Mouse (Mus musculus) lung, embryonic 15.5 days (tissue): ENCODE data around the gene Jmjd1c. TPM values are rescaled to one million over a fixed set of nuclear protein-coding genes. Genes with fewer than 3 reads are reported as not detected.

Experiments used
- ATAC-seq: fragments of 200-750 bp; cut with Nextera tagmentation; 2 replicates; pipeline ENCODE4 v1.8.0; 2017; ENCODE audit warnings: moderate number of reproducible peaks, borderline replicate concordance; ENCODE audit not compliant: low FRiP score, low TSS enrichment; ENCODE audit errors: extremely low read depth
- H3K27ac ChIP-seq: fragments of 300-500 bp; sonication (generic); 2 replicates; pipeline ENCODE4 v1.5.1; 2015; ENCODE audit warnings: moderate library complexity, mild to moderate bottlenecking, inconsistent platforms
- H3K27me3 ChIP-seq: fragments of 300-500 bp; sonication (generic); 2 replicates; pipeline ENCODE4 v1.6.1; 2015; ENCODE audit warnings: inconsistent platforms
- H3K36me3 ChIP-seq: fragments of 300-500 bp; sonication (generic); 2 replicates; pipeline ENCODE4 v1.6.1; 2015; ENCODE audit warnings: inconsistent platforms
- H3K4me1 ChIP-seq: fragments of 300-500 bp; sonication (generic); 2 replicates; pipeline ENCODE4 v1.6.1; 2015; ENCODE audit warnings: inconsistent platforms
- H3K4me2 ChIP-seq: fragments of 300-500 bp; sonication (generic); 2 replicates; pipeline ENCODE4 v1.6.1; 2015; ENCODE audit warnings: inconsistent platforms, mild to moderate bottlenecking, moderate library complexity
- H3K4me3 ChIP-seq: fragments of 300-500 bp; sonication (generic); 2 replicates; pipeline ENCODE4 v1.5.1; 2015; ENCODE audit warnings: mild to moderate bottlenecking, inconsistent platforms
- H3K9ac ChIP-seq: fragments of 300-500 bp; sonication (generic); 2 replicates; pipeline ENCODE4 v1.6.1; 2015; ENCODE audit warnings: inconsistent platforms
- H3K9me3 ChIP-seq: fragments of 300-500 bp; sonication (generic); 2 replicates; pipeline ENCODE4 v1.6.1; 2016; ENCODE audit warnings: inconsistent platforms
- WGBS: fragments of 180-500 bp; shearing (Covaris S2); methylation state at CpG from one replicate; pipeline ENCODE4 v1.1.7; 2015; 5-methylcytosine and 5-hydroxymethylcytosine counted together
- polyA plus RNA-seq: library from polyadenylated mRNA; unstranded; fragments of >200 nt; fragmentation: Nextera tagmentation; extraction: Ambion mirVana; gene quantifications from 2 replicates; pipeline ENCODE4 v1.2.1, GENCODE M21; 2015

The Jmjd1c gene
- polyA plus RNA-seq, 1 experiment from 2014 or later, result 30.7 TPM

DNA sequence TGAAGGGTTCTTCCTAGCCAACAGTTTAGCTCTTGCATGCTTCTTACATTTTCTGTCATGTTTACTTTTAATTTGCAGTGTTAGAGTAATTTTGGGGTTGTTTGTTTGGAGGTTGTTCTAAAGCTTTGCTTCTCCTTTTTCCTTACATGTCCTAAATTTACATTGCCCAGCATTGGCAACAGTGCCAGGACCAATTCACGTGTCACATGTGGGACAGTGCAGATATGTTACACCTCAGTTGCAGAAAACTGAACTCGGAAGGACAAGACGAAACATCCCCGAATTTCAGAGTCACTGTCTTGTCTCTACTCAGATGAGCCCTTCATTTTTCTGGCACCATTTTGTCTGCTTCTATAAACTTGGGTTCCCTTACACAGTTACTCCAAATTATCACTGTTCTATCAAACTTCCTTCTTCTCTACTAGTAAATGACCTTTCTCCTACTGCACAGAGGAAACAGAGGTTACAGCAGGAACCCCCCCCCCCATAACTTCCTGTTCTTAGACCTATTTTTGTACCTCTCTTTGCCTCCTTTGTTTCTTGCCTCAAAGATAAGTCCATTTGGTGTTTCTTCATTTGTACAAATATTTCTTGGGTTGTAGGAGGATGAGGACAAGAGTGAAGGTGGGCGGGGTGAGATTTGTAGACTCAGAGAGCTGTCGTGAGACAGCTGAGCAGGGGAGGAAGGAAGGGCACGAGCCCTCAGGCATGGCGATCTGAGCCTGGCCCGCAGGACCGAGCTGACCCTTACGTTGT lies 108.9 kb downstream of the Jmjd1c start:
- Histone ChIP-seq H3K4me3 (no peak overlapping the region), H3K9me3 (no peaks in the 10 kb centered on the region), H3K27me3 (no peaks in the 10 kb centered on the region), H3K4me2 (no peak overlapping the region), H3K36me3 (no peaks in the 10 kb centered on the region), H3K27ac (no peak overlapping the region), H3K4me1 (peaks cover 23% of the 10 kb centered on the region), H3K9ac (no peak overlapping the region)
- no peak for ATAC-seq
- 76% methylated on average over 11 of the region's 11 CpGs for WGBS

DNA sequence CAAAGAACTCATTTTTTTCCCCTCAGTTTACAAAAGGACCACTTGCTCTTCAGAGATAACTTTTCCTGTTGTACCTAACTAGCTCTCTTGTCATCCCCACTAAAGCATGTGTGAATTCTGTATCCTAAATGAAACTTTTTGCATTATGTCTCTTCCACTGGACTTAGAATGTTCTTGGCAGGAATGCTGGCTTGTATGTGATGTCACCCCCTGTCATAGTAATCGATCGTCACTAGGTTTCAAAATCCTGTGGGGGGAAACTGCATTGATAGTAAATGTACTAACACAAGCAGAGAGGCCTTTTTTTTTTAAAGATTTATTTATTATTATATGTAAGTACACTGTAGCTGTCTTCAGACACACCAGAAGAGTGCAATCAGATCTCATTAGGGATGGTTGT lies 112.0 kb downstream of the Jmjd1c start:
- WGBS, result 56% methylated on average over 2 of the region's 2 CpGs
- H3K27ac ChIP-seq, result no peak overlapping the region
- no peak overlapping the region for H3K4me2 ChIP-seq
- no peaks in the 10 kb centered on the region for H3K9me3 ChIP-seq
- no peaks in the 10 kb centered on the region for H3K27me3 ChIP-seq
- H3K9ac ChIP-seq, result no peak overlapping the region
- H3K36me3 ChIP-seq, result no peaks in the 10 kb centered on the region
- ATAC-seq, result no peak
- 0 out of 2 replicates have a peak, but pooled peaks cover 12% of the 10 kb centered on the region for H3K4me1 ChIP-seq
- no peak overlapping the region for H3K4me3 ChIP-seq

DNA sequence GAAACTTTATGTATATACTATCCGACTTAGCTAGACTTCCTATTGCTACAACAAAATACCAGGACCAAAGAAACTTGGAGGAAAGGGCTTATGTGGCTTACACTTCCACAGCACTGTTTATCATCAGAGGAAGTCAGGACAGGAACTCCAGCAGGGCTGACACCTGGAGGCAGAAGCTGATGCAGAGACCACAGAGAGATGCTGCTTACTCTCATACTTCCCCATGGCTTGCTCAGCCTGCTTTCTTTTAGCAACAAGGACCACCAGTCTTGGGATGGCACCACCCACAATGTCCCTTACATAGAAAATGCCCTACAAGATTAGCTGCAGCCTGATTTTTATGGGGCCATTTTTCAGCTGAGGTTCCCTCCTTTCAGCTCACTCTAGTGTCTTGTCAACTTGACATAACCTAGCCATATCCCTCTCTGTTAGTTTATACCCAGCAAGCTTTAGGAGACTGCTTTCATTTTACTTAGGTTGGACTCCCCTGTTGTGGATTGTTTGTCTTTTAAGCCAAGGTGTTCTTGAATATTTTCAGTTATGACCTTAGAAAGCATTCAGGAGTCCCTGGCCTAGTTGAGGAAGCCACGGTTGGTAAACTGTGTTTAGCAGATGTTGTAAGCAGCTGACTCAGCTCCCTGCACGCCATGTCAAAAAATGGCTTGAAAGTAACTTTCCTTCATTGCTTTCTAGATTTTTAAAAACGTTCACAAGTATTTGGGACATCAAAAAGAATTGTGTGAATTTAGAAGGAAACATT lies 114.2 kb downstream of the Jmjd1c start:
- no peak overlapping the region for H3K4me3 ChIP-seq
- no peak overlapping the region for H3K9ac ChIP-seq
- WGBS, result 56% methylated on average over 4 of the region's 4 CpGs
- peaks cover 15% of the 10 kb centered on the region; the same call in 1 of the 2 replicates for H3K4me1 ChIP-seq
- no peak overlapping the region for H3K27ac ChIP-seq
- H3K27me3 ChIP-seq, result no peaks in the 10 kb centered on the region
- no peaks in the 10 kb centered on the region for H3K36me3 ChIP-seq
- H3K9me3 ChIP-seq, result no peaks in the 10 kb centered on the region
- no peak overlapping the region for H3K4me2 ChIP-seq
- ATAC-seq, result no peak

DNA sequence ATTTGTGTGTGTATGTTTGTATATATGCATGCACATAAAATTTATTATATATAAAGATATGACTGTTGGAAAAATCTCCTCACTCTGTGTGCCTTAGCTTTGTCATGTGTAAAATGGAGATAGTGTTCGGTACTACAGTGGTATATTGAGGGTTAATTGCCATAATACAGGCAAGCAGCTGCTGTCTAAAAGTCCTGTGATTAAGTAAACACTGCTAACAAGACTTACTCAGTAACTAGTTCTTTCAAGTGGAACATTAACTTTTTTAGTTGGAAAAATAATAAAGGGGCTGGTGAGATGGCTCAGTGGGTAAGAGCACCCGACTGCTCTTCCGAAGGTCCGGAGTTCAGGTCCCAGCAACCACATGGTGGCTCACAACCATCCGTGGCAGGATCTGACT lies 116.1 kb downstream of the Jmjd1c start:
- ATAC-seq, result no peak
- Histone ChIP-seq H3K4me3 (no peak overlapping the region), H3K9ac (no peak overlapping the region), H3K4me1 (peaks cover 12% of the 10 kb centered on the region; the same call in 1 of the 2 replicates), H3K27ac (no peak overlapping the region), H3K27me3 (no peaks in the 10 kb centered on the region), H3K36me3 (peaks cover 2% of the 10 kb centered on the region; the same call in 1 of the 2 replicates), H3K4me2 (no peak overlapping the region), H3K9me3 (no peaks in the 10 kb centered on the region)
- 89% methylated on average over 5 of the region's 5 CpGs for WGBS

DNA sequence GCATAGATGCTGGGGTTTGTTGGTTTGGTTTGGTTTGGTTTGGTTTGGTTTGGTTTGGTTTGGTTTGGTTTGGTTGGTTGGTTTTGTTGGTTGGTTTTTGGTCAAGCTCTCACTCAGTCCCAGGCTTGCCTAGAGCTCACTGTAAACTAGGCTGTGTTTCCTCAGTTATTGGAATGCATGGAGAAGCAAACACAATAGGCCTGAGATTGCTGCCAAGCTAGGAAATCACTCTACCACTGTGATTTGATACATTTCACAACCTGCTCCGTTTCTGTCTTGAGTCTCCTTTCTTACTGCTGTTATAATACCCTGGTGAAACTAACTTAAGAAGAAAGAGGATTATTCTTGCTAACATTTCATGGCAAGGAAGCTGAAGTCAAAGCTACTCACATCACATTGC lies 117.8 kb downstream of the Jmjd1c start:
- ATAC-seq, result no peak
- no peaks in the 10 kb centered on the region for H3K9me3 ChIP-seq
- H3K4me2 ChIP-seq, result no peak overlapping the region
- H3K36me3 ChIP-seq, result peaks cover 6% of the 10 kb centered on the region
- no peak overlapping the region for H3K4me3 ChIP-seq
- 65% methylated on average over 1 of the region's 1 CpGs for WGBS
- peaks cover 3% of the 10 kb centered on the region; the same call in 1 of the 2 replicates for H3K4me1 ChIP-seq
- H3K27me3 ChIP-seq, result no peaks in the 10 kb centered on the region
- H3K27ac ChIP-seq, result no peak overlapping the region
- H3K9ac ChIP-seq, result no peak overlapping the region

DNA sequence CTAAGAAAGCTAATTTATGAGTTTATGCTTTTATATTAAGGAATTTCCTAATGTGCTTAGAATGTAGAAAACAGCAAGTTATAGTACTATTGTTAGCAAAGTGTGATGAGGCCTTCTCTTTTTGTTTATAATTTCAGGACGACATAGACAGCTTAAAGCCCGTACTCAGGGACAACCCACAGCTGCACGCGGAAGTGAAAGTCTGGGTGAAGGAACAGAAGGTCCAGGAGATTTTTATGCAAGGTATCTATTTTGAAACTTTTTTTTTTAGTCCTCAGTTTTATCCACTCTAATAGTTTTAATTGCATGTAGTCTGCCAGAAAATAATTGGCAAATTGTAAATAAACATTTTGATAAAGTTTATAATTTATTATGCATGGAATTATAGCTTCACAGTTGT lies 119.2 kb downstream of the Jmjd1c start:
- 46% methylated on average over 4 of the region's 4 CpGs for WGBS
- H3K4me2 ChIP-seq, result no peak overlapping the region
- ATAC-seq, result no peak
- H3K9me3 ChIP-seq, result no peaks in the 10 kb centered on the region
- peaks cover 8% of the 10 kb centered on the region; the same call in 1 of the 2 replicates for H3K4me1 ChIP-seq
- no peak overlapping the region for H3K9ac ChIP-seq
- H3K27me3 ChIP-seq, result no peaks in the 10 kb centered on the region
- H3K36me3 ChIP-seq, result peaks cover 20% of the 10 kb centered on the region
- no peak overlapping the region for H3K27ac ChIP-seq
- H3K4me3 ChIP-seq, result no peak overlapping the region

DNA sequence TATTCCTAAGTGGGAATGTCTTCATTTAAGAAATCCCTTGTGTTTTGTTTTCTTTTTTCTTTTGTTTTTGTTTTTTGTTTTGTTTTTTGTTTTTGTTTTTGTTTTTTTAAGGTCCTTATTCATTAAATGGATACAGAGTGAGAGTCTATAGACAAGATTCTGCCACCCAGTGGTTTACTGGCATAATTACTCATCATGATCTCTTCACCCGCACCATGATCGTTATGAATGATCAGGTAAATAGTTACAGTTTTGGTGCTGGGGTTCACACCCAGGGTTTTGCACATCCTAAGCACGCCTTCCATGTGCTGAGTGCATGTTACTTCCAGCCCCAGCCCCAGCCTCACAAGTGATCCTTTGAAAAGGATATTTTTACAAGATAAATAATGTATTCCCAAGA lies 120.9 kb downstream of the Jmjd1c start:
- Histone ChIP-seq H3K4me1 (peaks cover 9% of the 10 kb centered on the region; the same call in 1 of the 2 replicates), H3K4me2 (no peak overlapping the region), H3K36me3 (peaks cover 24% of the 10 kb centered on the region), H3K4me3 (no peak overlapping the region), H3K27ac (no peak overlapping the region), H3K9ac (no peak overlapping the region), H3K27me3 (no peaks in the 10 kb centered on the region), H3K9me3 (no peaks in the 10 kb centered on the region)
- 87% methylated on average over 3 of the region's 3 CpGs for WGBS
- ATAC-seq, result no peak

DNA sequence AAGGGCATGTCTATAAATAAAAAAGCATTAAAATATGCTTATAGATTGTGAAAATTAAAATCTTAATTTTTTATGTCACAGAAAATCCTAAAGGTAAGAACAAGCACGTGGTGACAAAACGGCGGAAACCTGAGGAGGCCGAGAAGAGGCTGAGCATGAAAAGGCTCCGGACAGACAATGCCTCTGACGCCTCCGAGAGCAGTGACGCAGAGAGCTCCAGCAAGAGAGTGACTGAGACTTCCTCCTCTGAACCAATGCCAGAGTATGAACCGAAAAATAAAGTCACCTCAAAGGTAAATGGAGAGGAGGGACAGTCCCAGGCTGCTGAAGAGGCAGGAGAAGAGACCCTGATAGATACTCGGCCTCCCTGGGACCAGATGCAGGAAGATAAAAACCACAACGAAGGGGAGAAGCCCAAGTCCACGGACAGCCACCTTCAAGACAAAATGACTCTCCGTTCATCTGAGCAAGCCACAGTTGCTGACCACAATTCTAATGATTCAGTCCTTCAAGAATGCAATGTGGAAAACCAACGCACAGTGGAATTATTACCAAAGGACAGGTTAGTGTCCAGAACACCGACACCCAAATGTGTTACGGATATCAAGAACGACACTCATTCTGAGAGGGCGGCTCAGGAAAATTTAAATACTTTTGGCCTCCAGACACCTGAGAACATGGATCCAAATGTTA lies 123.1 kb downstream of the Jmjd1c start:
- Histone ChIP-seq H3K27ac (no peak overlapping the region), H3K9me3 (no peaks in the 10 kb centered on the region), H3K9ac (no peak overlapping the region), H3K4me2 (no peak overlapping the region), H3K27me3 (no peaks in the 10 kb centered on the region), H3K4me3 (no peak overlapping the region), H3K36me3 (peaks cover 24% of the 10 kb centered on the region), H3K4me1 (peaks cover 9% of the 10 kb centered on the region; the same call in 1 of the 2 replicates)
- WGBS, result 92% methylated on average over 18 of the region's 18 CpGs
- no peak for ATAC-seq

DNA sequence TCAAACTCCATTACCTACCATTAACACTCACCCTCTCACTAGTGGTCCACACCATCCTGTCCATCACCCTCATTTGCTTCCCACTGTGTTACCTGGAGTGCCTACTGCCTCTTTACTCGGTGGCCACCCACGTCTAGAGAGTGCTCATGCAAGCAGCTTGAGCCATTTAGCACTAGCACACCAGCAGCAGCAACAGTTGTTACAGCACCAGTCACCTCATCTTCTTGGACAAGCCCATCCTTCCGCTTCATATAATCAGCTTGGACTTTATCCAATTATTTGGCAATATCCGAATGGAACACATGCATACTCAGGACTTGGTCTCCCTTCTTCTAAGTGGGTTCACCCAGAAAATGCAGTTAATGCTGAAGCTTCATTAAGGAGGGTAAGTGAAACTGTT lies 124.3 kb downstream of the Jmjd1c start:
- H3K27ac ChIP-seq, result no peak overlapping the region
- H3K9ac ChIP-seq, result no peak overlapping the region
- no peak overlapping the region for H3K4me2 ChIP-seq
- no peak for ATAC-seq
- H3K27me3 ChIP-seq, result no peaks in the 10 kb centered on the region
- peaks cover 33% of the 10 kb centered on the region for H3K36me3 ChIP-seq
- H3K4me3 ChIP-seq, result no peak overlapping the region
- 0 out of 2 replicates have a peak, but pooled peaks cover 6% of the 10 kb centered on the region for H3K4me1 ChIP-seq
- H3K9me3 ChIP-seq, result no peaks in the 10 kb centered on the region
- WGBS, result 67% methylated on average over 4 of the region's 4 CpGs

DNA sequence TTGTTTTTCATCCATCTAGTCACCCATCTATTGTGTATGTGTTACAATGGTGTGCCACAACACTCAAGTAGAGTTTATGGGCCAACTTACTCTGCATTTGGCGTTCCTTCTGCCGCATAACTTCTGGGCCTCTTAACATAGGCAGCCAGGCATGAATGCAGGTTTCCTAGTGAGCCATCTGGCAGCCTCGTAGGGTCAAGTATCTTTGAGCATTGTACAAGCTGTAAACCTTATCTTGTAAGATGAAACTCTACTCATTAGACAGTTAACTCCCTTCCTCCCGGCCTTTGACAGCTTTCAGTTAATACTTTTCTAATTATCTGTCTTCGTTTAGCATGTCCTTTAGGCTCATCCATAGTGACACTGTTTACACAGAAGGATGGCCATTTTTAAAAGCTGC lies 125.4 kb downstream of the Jmjd1c start:
- H3K4me1 ChIP-seq, result peaks cover 11% of the 10 kb centered on the region; the same call in 1 of the 2 replicates
- 43% methylated on average over 5 of the region's 5 CpGs for WGBS
- H3K9ac ChIP-seq, result no peak overlapping the region
- ATAC-seq, result no peak
- H3K4me3 ChIP-seq, result no peak overlapping the region
- H3K27ac ChIP-seq, result no peak overlapping the region
- no peaks in the 10 kb centered on the region for H3K9me3 ChIP-seq
- no peaks in the 10 kb centered on the region for H3K27me3 ChIP-seq
- peaks cover 43% of the 10 kb centered on the region for H3K36me3 ChIP-seq
- H3K4me2 ChIP-seq, result no peak overlapping the region

DNA sequence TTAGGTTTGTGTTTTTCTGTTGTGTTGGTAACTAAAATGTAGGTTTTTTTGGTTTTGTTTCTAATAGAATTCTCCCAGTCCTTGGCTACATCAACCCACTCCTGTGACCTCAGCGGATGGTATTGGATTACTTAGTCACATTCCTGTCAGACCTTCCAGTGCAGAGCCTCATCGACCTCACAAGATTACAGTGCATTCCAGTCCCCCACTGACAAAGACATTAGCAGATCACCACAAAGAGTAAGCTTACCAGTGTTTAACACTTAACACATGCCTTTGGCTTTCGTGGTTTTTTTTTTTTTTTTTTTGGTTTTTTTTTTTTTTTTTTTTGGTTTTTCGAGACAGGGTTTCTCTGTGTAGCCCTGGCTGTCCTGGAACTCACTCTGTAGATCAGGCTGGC lies 128.0 kb downstream of the Jmjd1c start:
- Histone ChIP-seq H3K4me1 (peaks cover 14% of the 10 kb centered on the region; the same call in 1 of the 2 replicates), H3K27ac (no peak overlapping the region), H3K27me3 (no peaks in the 10 kb centered on the region), H3K36me3 (peaks cover 40% of the 10 kb centered on the region), H3K4me3 (no peak overlapping the region), H3K9ac (no peak overlapping the region), H3K9me3 (no peaks in the 10 kb centered on the region), H3K4me2 (no peak overlapping the region)
- ATAC-seq, result no peak
- 65% methylated on average over 3 of the region's 4 CpGs for WGBS
